Mouse (Mus musculus): ENCODE measurements around the gene Crybg2.

DNA sequence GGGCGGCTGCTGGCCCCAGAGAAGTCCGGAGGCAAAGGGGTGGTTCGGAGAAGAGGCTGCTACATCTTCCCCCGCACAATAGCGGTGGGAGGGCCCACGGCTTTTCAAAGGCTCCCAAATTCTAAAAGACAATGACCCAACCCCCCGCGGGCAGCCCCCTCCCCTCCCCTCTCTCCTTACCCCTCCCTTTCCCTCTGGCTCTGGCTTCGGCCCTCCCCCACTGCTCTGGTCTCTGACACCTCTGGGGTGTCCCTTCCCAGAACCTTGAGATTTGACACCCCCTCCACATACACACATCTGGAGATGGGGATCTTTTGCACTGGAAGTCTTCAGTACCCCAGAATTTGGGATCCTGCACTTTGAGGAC, 41.9 kb upstream of the Crybg2 start, which contains the start of gene Lin28a:
- TF ChIP-seq CTCF (IDR thresholded peaks at IDR 0.05; ENCODE audit: low read depth): no peak
- TF ChIP-seq EP300 (optimal IDR thresholded peaks at IDR 0.05): no peak

Measured in stomach, postnatal 0 days (tissue).